Mouse (Mus musculus) erythroblast, adult 5-6 weeks (primary cell): Measurements from ENCODE around the gene Ccdc62. TPM values are rescaled to one million over a fixed set of nuclear protein-coding genes. Genes with fewer than 3 reads are reported as not detected.
A peak's percentile ranks its signal among the peaks of the same experiment; 100 is the strongest.

ENCODE experiments used
- ATAC-seq: replicated peaks from 2 replicates; pipeline ENCODE4 v1.8.0; 2016; ENCODE audit warnings: moderate number of reproducible peaks, mild to moderate bottlenecking, moderate TSS enrichment, inconsistent platforms; ENCODE audit not compliant: poor library complexity, low FRiP score, severe bottlenecking
- total RNA-seq, 2 experiments: library from RNA; stranded (forward) in 1 of 2; stranded (reverse) in 1 of 2; fragments of 150-400 nt in 1 of 2; fragments of 200-764, 138-1000 nt in 1 of 2; gene quantifications; 2 replicates each; pipeline versions ENCODE4 v1.2.3 to v1.2.4; 2015 to 2017; ENCODE audit warnings: low replicate concordance in 2 of 2

The Ccdc62 gene
- total RNA-seq (2015; ENCODE audit: low replicate concordance) (0.19 TPM in 1 of 2 replicates, not detected in the other), total RNA-seq (2017; ENCODE audit: low replicate concordance) (0.60 and 4.5 TPM in 2 replicates)

- ATAC-seq = peak; percentile 96
Observed at GRCm38 (mm10) chr5:123930508-123930989, at the start of gene Ccdc62. Gene Ccdc62, plus strand, starts transcription at chr5:123930679.

- no peak for ATAC-seq
Observed at GRCm38 (mm10) chr5:123880778-123881177, 49.7 kb upstream of the Ccdc62 start.

- no peak for ATAC-seq
Observed at GRCm38 (mm10) chr5:123883891-123884290, 46.6 kb upstream of the Ccdc62 start.

GRCm38 (mm10) chr5:123884332-123884731, 46.1 kb upstream of the Ccdc62 start:
- no peak for ATAC-seq

- no peak for ATAC-seq
Observed at GRCm38 (mm10) chr5:123886365-123886764, 44.1 kb upstream of the Ccdc62 start.

GRCm38 (mm10) chr5:123890312-123890711, 40.2 kb upstream of the Ccdc62 start:
- no peak for ATAC-seq

- ATAC-seq = no peak
Observed at GRCm38 (mm10) chr5:123890987-123891386, 39.5 kb upstream of the Ccdc62 start.

- ATAC-seq = 0 out of 2 replicates have a peak, but pooled peaks have one; percentile 39
Observed at GRCm38 (mm10) chr5:123891669-123892068, 38.8 kb upstream of the Ccdc62 start.

- ATAC-seq = no peak
Observed at GRCm38 (mm10) chr5:123893520-123893919, 37.0 kb upstream of the Ccdc62 start.

GRCm38 (mm10) chr5:123896395-123896794, 34.1 kb upstream of the Ccdc62 start:
- no peak for ATAC-seq

GRCm38 (mm10) chr5:123897352-123897751, 33.1 kb upstream of the Ccdc62 start:
- no peak for ATAC-seq

- no peak for ATAC-seq
Observed at GRCm38 (mm10) chr5:123904059-123904672, 26.3 kb upstream of the Ccdc62 start.

- no peak for ATAC-seq
Observed at GRCm38 (mm10) chr5:123906146-123906975, 24.1 kb upstream of the Ccdc62 start.

- ATAC-seq = peak; percentile 98
Observed at GRCm38 (mm10) chr5:123906976-123907630, 23.4 kb upstream of the Ccdc62 start, which contains the start of gene Denr. Gene Denr, plus strand, starts transcription at chr5:123907175.

GRCm38 (mm10) chr5:123907631-123907977, 22.9 kb upstream of the Ccdc62 start:
- peak; percentile 12 for ATAC-seq

GRCm38 (mm10) chr5:123914852-123915251, 15.6 kb upstream of the Ccdc62 start:
- no peak for ATAC-seq

- ATAC-seq = no peak
Observed at GRCm38 (mm10) chr5:123922112-123922511, 8.4 kb upstream of the Ccdc62 start.

- no peak for ATAC-seq
Observed at GRCm38 (mm10) chr5:123927118-123927517, 3.4 kb upstream of the Ccdc62 start, which contains the start of gene Gm43518. Gene Gm43518, plus strand, starts transcription at chr5:123927418.

GRCm38 (mm10) chr5:123931131-123931530, 652 bp downstream of the Ccdc62 start:
- ATAC-seq = no peak

GRCm38 (mm10) chr5:123932927-123933326, 2.4 kb downstream of the Ccdc62 start:
- ATAC-seq = no peak
